Mouse (Mus musculus): ENCODE data around the gene Dact2. TPM values are rescaled to one million over a fixed set of nuclear protein-coding genes. Genes with fewer than 3 reads are reported as not detected.

The Dact2 gene
- 1 to 10 TPM; 2.5 to 2.8 TPM for total RNA-seq (2021)
- long read RNA-seq, experiment 1, partial matches to known transcripts = 0 of 1 reads
- long read RNA-seq, experiment 1, other reads (novel, unspliced or antisense) = 1 of 1 reads
- long read RNA-seq, experiment 2, partial matches to known transcripts = 0 of 1 reads
- long read RNA-seq, experiment 2, other reads (novel, unspliced or antisense) = 0 of 1 reads

DNA sequence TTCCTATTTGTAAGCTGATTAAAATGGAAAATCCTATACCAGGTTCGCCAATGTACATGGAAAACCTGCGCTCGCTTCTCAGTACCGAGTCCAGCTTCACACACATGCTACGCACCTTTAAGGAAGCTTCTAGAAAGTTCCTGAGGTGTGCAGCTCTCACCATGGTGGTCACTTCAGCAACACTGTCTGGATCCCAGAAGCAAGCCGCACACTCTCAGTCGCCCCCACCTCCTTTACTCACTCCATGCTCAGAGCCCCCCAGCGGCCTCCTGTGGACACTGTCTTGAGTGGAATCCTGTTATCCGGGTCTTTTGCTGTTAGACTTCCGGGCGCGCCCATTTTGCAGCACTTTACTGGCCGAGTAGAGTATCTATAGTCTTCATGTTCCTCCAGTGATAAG is at the start of gene Dact2:
Gene Dact2, minus strand, starts transcription at position 244 of the 400 bp plus-strand sequence.
- DNase-seq = no peak

DNA sequence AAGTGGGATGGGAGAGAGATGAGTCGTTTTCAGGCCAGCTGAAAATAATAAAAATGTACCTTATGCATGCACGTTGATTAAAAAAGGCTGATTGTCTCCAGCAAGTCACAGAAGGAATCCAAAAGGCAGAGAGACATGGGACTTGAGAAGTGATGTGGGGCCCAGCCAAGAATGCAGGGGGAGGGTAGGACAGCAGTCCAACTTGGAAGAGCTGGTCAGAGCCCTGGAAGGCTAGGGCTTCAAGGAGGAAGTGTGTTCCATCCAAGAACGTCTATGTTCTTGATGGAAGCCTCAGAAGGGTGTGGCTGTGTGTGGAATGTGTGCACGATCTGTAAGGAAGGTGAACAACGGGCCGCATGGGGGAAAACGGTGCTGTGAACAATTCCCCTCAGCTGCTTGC is 48.4 kb upstream of the Dact2 start:
- no peak for DNase-seq

DNA sequence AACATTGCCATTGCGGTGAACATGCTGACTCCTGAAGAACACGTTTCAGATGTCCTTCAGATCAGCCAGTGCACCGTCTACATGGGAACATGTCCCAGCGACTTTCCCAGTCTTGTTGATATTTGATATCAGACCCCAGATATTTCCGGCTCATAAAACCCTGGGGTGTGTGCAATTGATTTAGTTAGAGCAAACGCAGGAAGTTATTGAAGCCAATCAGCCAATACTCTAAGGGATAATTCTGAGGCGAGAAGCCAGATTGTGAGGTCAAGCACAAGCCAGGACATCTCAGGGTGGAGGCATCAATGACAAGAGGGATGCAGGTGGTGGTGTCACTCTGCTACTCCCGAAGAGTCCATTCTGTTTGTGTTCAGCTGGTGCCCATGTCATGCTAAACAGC is 46.3 kb upstream of the Dact2 start:
- no peak for DNase-seq

DNA sequence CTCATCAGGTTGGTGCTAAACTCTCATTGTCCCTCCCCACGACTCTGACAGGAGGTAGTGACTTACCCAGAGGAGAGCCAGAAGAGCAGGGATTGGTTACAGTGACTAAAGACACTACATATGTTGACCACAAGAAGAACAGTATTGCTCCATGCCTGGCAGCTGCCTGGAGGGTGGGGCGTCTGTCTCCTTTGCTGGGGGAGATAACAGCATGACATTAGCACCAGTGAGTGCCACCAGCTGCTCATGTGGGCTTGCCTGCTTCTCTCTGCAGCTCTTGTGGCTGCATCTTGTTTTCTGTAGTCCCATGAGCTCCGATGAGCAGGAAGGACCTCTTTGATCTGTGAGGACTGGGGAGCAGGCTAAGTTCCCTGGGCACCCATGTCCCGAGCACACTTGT is 45.5 kb upstream of the Dact2 start:
- DNase-seq = no peak

DNA sequence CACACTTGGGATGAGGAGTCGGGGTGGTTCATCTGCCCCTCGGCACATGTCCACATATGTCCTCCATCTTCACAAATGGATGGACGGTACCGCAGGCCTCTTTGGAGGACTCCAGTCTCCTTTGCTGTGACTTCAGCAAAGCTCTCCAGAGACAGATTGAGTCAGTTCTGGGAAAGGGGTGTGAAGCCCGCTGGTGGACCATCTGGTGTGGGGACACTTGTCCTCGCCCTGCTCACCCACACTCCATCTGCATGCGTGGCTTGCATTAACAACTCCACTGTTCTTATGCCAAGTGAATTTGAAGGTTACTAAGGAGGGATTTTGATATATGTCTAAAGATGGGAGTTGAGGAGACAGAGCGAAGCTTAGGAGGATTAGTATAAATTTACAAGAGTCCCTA is 43.8 kb upstream of the Dact2 start:
- no peak for DNase-seq

DNA sequence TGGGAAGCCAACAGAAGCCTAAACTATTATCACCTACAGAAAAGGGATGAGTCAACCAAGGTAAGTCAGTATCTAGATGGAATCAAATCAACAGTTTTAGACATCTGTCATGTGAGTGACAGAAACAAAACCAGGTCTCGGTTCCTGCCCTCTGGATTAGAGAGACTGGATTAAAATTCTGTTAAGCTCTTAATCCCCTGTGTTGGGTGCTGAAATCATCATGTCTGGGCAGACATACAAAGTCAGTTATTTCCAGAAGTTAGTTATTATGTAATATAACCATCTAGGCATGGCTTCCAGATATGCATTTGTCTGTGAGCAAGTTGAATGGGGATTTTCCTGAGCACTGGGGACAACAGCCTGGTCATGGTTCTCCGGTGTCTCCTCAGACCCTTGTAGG is 42.2 kb upstream of the Dact2 start:
- DNase-seq = no peak

DNA sequence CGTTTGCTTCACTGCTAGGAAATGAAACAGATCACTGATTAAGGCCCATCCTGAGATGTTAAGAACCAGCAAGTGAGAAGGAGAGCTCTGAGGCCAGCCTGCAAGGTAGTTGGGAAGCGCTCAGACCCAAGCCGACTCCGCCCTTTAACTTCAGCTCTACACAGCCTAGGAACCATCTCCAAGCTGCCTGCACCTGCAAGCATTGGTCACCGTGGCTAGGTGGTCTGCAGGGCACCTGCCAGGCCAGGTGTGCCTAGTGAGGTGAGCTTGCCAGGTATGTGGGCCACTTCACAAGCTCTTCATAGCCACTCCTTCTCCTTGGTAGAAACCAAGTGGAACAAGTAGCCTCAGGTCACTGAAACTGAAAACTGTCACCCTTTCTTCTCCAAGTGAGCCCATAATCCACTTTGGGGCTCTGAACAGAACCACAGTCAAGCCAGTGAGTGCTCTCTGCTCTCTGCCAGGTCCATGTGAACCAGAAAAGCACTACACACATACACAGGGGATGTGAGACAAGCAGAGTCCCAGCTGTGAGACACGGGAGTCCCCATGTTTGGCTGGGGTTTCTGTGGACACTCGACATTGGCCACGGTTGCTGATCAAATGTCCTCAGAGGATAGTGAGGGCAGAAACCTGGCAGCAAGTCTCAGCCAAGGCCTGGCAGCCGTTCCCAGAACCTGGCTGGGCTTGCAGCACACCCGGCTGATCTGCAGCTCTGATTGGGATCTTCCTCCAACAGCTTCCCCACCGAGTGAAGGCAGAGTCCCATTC is 40.3 kb upstream of the Dact2 start:
- peak; percentile 69 for DNase-seq

DNA sequence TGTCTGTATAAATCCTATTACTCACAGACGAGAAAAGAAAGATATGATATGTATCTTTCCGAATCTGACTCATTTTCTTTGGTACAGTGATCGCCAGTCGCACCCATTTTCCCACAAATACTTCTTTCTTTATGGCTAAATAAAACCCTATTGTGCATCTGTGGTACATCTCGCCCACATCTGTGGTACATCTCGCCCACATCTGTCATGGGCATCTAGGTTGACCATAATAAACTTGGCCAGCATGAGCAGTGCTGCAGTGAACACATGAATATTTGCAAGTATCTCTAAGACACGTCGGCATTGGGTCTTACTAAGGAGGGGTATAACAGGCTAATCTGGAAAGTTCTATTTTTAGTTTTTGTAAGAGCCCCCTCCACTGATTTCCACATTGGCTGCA is 38.5 kb upstream of the Dact2 start:
- no peak for DNase-seq

DNA sequence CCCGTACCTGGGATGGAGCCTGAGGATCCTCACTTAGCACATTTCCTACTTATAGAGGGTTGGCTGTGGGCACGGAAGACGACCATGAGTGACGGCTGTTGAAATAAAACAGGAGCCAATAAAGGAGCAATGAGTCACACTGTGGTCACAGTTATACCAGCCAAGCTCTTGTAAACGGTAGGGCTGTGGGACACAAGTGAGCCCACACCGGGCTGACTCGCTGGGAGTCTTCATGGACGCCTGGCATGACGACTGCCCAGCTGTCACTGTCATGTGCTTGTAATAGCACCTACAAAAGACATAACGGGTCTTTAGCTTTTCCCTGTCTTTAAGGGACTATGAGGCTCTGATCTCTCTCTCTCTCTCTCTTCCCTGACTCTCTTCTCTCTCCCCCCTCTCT is 35.9 kb upstream of the Dact2 start:
- DNase-seq = no peak

DNA sequence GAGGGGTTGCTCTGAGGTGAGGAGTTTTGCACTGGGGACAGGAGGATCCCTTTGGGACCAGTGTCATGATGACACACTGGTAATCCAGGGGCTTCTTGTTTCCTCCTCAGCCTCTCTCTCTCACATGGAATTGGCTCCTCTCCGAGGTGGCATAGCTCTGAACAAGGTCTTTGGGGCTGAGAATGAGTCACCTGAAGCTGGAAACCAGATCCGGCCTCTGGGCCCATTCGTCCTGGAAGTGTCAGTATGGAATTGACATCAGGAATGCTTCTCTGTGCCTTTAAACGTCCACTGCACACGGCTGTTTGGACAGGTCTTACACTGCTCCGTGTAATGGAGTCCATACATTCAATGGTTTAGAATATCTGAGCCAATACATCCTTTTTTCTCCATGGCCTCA is 33.0 kb upstream of the Dact2 start:
- DNase-seq = no peak

DNA sequence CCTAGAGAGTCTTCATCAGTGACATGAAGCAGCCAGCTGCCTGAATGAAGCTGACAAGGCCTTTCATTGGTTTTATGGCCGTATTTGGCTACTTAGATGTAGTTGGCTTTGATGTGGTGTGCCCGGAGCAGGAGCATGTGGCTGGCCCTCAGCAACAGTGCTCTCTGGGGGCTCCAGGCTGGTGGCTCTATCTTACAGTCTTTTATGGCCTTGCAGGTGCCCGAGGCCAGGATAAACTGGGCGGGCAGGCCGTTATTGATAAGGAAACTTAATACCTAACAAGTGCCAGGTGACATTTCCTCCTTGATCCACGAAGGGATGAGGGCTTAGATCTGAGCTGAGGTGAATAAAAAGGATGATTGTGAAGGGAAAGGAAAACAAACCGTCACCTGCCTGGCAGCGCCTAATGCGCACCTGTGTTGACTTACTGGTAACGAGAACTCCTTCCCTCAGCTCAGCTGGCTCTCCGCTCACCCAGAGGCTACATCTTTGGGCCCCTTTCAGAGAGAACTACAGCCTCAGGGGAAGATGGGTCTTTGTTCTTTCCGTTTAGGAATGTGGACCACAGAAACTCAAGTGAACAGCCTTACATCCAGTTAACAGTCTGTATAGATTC is 30.8 kb upstream of the Dact2 start:
- DNase-seq = no peak

DNA sequence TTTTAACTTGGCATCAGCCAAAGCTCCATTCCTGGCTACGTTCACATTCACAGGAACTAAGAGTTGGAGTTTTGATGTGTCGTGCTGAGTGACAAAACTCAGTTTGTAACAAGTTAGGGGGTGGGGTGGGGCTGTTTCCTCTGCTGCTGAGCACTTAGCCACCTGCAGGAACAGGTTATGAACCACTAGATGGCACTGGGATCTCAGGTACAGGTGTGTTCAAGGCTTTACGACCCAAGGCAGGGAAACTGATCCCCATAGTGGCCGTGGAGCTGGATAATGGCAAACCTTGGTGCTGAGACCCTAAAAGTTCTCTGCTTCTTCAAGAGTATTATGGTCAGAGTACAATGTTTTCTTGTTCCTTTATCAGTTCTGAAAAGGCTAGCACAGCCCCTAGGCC is 29.6 kb upstream of the Dact2 start:
- DNase-seq = no peak

DNA sequence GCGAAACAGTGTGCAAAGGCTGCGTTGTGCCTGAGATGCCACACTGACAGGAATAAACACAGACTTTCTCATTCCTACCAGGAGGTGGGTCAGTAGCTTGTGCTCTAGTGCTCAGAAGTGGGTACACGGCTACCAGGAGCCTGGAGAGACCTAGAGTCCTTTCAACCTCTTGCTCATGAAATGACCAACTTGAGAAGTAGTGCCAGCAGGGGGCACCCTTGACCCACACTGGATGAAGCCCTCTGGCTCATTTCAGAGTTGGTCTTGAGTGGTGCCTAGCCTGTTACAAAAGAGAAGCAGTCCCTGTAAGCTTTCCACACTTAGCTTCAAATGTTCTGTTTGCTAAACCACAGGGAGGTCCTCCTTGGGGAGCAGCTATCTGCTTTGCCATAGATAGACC is 28.5 kb upstream of the Dact2 start:
- DNase-seq = peak; percentile 88

DNA sequence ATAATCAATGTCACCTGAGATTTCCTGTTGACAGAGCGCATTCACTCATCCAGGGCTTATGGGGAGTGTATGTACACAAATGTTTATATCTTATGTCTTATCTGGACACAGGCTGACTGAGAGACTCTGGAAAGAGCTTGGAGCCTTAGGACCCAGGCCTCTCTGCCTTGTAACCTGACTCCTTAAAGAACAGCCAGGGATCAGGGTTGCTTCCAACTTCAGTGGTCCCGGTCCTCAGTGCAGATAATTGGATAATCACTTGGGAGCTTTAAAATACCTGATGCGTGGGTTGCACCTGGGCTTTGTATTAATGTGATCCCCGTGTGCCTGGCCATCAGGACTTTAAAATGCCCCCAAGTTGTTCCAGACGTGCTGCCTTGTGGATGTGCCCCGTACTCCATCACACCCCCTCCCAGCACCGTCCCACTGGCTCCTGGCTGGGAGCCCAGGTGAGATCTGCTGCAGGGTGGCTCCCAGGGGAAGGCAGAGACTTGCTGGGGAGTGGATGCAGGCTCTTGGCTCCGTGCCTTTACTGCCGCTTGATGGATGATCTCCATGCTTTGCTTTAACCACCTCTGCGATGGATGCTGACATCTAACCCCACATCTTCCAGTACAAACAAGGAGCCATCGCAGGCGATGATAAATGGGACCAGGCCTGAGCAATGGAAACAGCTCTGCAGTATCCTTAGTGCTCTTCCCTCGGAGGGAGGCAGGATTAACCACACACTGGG is 26.8 kb upstream of the Dact2 start:
- DNase-seq = no peak

DNA sequence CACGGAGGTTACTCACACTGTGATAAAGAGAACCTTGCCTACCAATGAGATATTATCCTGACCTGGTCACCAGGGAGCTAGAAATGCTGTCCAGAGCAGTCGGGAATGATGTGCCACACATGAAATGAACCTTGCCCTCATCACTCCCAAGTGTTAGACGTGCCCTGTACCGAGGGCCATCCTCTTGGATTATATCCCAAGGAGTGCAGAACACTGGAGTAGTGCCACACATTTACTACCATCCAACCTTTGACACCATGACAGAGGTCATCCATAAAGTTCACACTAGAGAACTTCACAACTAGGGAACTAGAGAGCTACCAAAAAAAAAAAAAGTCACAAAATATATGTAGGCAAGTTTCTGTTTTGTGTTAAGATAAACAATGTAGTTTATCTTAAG is 24.3 kb upstream of the Dact2 start:
- DNase-seq = no peak

DNA sequence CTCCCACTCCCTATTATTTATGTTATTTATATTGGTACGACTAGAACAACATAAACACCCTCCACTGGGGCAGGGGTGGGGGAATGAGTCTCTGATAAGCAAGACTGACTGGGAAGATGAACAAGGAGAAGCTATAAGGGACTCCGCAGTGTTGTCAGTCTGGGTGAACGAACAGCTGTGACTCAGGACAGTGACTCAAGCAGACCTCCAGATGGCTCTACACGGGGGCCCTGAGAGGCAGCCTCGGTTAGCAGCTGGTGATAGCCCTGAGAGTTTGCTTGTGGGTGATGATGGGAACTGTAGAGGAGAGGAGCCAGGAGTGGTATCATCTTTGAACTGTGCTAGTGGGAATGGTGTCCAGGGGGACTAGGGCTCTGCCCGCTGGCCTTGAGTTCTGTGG is 23.5 kb upstream of the Dact2 start:
- DNase-seq = no peak

DNA sequence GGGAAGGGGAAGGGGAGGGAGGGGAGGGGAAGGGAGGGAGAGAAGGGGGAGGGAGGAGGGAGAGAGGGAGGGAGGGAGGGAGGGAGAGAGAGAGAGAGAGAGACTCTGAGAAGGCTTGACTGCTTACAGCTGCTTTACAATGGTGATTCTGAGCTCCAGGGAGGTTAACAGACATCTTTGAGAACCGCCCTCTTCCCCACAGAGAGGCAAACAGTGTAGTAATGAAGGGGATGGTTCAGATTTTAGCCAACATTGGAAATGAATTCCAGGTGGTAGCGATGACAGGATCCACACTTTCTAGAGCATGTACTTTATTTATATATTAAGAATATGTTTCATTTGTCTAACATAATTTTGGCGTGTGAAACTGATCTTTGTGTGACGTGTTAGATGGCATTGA is 22.7 kb upstream of the Dact2 start:
- no peak for DNase-seq

DNA sequence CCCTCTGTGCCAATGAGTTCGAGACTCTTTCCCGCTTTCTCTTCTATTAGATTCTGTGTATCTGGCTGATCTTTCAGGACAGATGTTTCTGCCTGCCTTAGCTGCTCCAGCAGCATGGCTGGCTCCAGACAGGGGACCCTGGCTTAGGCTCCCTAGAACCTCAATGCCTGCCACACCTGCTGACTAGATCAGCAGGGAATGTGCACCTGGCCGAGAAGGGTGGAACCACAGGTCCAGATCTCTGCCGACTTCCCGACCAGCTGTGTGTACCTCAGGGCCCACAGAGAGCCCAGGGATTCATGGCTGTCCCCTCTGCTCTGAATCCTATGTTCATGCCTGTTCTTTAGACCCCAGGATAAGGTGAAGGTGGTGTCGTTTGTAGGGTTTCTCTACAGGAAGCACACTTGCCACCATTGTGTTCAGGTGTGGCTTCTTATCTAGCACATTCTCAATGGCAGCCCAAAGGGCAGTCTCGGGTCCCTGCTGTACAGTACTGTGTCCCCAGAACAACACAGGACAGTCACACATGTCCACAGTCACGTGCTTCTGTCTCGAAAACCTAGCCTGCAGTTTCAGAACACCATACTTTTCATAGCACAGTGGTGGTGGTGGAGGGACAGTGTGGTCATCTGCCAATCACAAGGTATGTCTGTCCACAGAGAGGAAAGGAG is 22.0 kb upstream of the Dact2 start:
- DNase-seq = no peak

DNA sequence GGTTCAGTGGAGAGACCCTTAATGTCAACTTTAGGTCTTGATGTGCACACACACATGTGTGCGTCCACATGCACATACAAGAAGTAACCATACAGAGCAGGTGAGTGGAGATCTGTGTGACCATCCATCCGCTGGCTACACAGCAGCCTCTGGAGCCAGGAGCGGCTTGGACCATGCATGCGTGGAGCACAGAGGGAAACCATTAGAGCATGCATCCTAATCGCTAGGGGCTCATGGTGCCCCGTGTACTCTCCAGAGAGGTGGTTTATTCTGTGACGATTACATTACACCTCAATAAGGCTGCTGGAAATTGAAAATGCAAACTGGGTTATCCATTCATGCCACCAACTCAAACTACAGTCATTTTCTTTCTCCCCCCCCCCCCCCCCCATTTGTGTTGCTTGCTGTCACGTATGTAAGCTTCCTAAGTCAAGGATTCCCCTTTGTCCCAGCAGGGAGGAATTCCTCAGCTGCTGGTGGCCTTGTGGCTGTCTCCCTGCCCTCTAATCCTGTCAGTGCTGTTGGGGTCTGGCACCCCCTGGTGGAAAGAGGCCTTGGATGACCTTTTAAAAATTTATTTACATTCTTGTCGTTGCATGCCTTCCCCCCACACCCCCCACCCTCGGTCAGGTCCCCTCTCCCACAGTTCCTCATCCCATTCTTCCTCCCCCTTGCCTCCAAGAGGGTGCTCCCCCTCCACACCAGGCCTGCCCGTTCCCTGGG is 17.9 kb upstream of the Dact2 start:
- no peak for DNase-seq

DNA sequence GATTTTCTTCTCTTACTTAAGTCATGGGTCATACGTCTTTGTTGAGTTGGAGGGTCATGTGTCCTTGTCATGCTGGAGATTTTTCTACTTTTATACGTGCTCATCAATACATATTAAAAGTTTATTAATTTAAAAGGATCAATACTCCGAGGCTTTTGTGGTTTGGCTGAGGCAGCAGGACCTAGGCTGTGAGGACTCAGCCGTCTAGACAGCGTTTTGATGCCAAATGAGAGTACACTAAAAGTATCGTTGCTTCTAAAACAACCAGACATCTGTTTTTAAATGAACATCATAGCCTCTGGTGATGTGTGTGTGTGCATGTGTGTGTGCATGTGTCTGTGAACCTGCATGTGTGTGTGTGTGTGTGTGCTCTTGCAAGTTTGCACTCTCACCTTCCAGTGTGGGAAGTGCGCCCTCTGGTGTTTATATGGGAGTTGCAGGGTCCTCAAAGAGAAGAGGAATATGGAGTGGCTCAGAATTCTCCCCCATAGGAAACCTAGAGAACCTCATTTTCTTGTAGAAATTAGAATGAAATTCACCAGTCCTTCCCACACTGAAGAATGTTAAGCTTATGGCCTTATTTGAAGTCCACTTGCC is 16.6 kb upstream of the Dact2 start:
- peak; percentile 81 for DNase-seq

DNA sequence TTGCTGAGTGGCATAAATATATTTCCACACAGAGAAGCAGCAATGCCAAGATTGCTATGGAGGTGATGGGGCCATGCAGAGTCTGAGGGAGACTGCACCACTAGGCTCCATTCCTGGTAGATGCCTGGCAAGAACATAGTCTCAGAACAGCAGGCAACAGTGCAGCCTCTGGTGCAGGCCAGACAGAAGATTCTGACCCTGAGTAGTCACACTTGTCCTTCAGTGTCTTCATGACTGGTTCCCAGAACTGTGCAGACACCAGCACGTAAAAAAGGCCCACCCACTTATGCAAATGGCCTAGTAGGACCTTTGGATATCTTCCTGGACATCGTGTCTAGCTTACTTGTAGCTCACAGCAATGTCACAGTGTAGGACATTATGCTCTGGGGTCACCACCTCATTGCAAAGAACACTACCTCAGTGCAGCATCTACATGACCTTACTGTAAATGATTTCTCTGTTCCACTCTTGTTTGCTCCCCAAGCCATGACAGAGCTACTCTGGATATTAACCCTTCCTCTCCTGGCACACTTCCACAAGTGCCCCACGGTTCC is 9.9 kb upstream of the Dact2 start:
- no peak for DNase-seq

Data from adrenal gland, postnatal 10 days (tissue).